Mouse (Mus musculus): ENCODE measurements around the gene Ablim2. TPM values are rescaled to one million over a fixed set of nuclear protein-coding genes. Genes with fewer than 3 reads are reported as not detected.

Ablim2 gene
- polyA plus RNA-seq, 1 experiment from 2014 or later = 2.0 TPM

- WGBS = 2% methylated on average over 40 of the region's 40 CpGs
- H3K4me1 ChIP-seq = peaks cover 14% of the 10 kb centered on the region
- ATAC-seq = no peak; the same call in none of the 2 replicates
These were observed 687 bp downstream of the Ablim2 start for GRCm38 (mm10) chr5:35758081-35759053.

DNA sequence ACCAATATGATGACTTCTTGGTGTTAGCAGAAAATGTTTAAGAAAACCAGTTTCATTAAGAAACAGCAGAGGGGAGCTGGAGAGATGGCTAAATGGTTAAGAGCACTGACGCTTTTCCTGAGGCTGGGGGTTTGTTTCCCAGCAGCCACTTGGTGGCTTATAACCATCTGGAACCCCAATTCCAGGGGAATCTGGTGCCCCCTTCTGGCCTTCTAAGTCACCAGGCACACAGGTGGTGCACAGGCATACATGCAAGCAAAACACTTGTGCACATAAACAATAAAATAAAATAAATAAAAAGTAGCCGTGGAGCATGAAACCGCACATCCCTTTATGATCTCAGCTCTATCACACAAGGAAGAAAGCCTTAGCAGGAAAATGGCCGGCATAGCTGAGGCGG lies 3.6 kb downstream of the Ablim2 start:
- peaks cover 14% of the 10 kb centered on the region for H3K4me1 ChIP-seq
- H3K9ac ChIP-seq = no peak overlapping the region
- H3K36me3 ChIP-seq (ENCODE audit: poor library complexity, severe bottlenecking) = no peaks in the 10 kb centered on the region
- H3K4me2 ChIP-seq = no peak overlapping the region
- peaks cover 53% of the 10 kb centered on the region for H3K27me3 ChIP-seq
- ATAC-seq = no peak
- no peak overlapping the region for H3K27ac ChIP-seq
- WGBS = 72% methylated on average over 5 of the region's 5 CpGs
- no peak overlapping the region for H3K4me3 ChIP-seq
- H3K9me3 ChIP-seq (replicated peaks) = no peaks in the 10 kb centered on the region

More at GRCm38 (mm10) chr5:35758081-35759053, 687 bp downstream of the Ablim2 start:
- Histone ChIP-seq H3K27ac (no peak overlapping the region), H3K9ac (peak overlapping the region; percentile 65), H3K27me3 (peaks cover 53% of the 10 kb centered on the region), H3K9me3 (replicated peaks) (no peaks in the 10 kb centered on the region), H3K4me3 (peak overlapping the region; percentile 60), H3K36me3 (ENCODE audit: poor library complexity, severe bottlenecking) (no peaks in the 10 kb centered on the region), H3K4me2 (peak overlapping the region; percentile 99)

GRCm38 (mm10) chr5:35762388-35762787 lies 4.7 kb downstream of the Ablim2 start:
- no peaks in the 10 kb centered on the region for H3K36me3 ChIP-seq (ENCODE audit: poor library complexity, severe bottlenecking)
- H3K4me3 ChIP-seq = no peak overlapping the region
- 73% methylated on average over 5 of the region's 5 CpGs for WGBS
- peaks cover 46% of the 10 kb centered on the region for H3K27me3 ChIP-seq
- no peak for ATAC-seq
- no peak overlapping the region for H3K9ac ChIP-seq
- no peaks in the 10 kb centered on the region for H3K9me3 ChIP-seq (replicated peaks)
- no peak overlapping the region for H3K27ac ChIP-seq
- peaks cover 8% of the 10 kb centered on the region for H3K4me1 ChIP-seq
- H3K4me2 ChIP-seq = no peak overlapping the region

DNA sequence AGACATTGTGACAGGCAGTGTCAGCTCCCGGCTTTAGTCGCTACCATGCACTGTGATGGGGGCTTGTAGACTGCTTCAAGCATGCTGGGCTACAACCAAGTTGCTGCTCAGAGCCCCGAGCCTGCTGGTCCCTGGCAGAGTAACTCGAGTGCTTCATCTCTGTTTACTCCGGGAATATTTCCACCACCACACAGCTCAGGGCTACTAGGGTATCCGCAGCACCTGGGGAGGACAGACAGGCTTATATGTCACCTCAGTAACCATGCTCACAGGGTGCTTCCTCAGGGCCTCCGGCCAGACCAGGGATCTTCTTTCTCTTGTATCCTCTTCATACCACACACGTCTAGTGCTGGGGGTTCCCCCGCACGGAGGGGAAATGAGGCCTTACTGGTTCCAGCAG lies 5.2 kb downstream of the Ablim2 start:
- Histone ChIP-seq H3K4me1 (peaks cover 8% of the 10 kb centered on the region), H3K27me3 (peaks cover 45% of the 10 kb centered on the region), H3K9me3 (replicated peaks) (no peaks in the 10 kb centered on the region), H3K36me3 (ENCODE audit: poor library complexity, severe bottlenecking) (no peaks in the 10 kb centered on the region), H3K27ac (no peak overlapping the region), H3K4me2 (no peak overlapping the region), H3K4me3 (no peak overlapping the region), H3K9ac (no peak overlapping the region)
- WGBS = 78% methylated on average over 10 of the region's 10 CpGs
- ATAC-seq = no peak

- WGBS = 86% methylated on average over 6 of the region's 6 CpGs
- Histone ChIP-seq H3K27ac (no peak overlapping the region), H3K36me3 (ENCODE audit: poor library complexity, severe bottlenecking) (no peaks in the 10 kb centered on the region), H3K4me2 (no peak overlapping the region), H3K4me1 (peaks cover 2% of the 10 kb centered on the region; the same call in 1 of the 2 replicates), H3K9me3 (replicated peaks) (no peaks in the 10 kb centered on the region), H3K4me3 (no peak overlapping the region), H3K9ac (no peak overlapping the region), H3K27me3 (peaks cover 14% of the 10 kb centered on the region)
- no peak for ATAC-seq
These were observed 8.2 kb downstream of the Ablim2 start for GRCm38 (mm10) chr5:35765909-35766308.

DNA sequence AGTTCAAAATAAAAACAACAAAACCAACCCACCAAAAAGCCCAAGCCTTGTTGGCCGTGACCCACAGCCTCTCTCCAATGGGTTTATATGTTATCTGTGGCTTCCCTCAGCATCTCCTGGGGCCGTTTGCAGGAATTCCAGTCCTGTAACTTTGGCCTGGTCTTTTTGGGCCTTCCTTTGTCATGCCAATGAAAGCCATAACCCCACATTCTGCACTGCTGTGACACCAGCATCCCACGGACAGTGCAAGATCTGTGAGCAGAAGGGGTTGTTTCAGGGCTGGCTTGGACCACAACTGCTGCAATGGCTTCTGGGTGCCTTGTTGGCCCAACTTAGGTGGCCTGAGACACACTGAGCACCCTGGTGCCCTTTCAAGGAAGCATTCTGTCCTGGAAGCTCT lies 10.8 kb downstream of the Ablim2 start:
- 65% methylated on average over 3 of the region's 3 CpGs for WGBS
- H3K4me2 ChIP-seq = no peak overlapping the region
- no peak overlapping the region for H3K27ac ChIP-seq
- no peak overlapping the region for H3K4me3 ChIP-seq
- no peak for ATAC-seq
- no peak overlapping the region for H3K9ac ChIP-seq
- no peaks in the 10 kb centered on the region for H3K9me3 ChIP-seq (replicated peaks)
- H3K4me1 ChIP-seq = peaks cover 6% of the 10 kb centered on the region; the same call in 1 of the 2 replicates
- H3K36me3 ChIP-seq (ENCODE audit: poor library complexity, severe bottlenecking) = no peaks in the 10 kb centered on the region
- peaks cover 6% of the 10 kb centered on the region; the same call in 1 of the 2 replicates for H3K27me3 ChIP-seq

DNA sequence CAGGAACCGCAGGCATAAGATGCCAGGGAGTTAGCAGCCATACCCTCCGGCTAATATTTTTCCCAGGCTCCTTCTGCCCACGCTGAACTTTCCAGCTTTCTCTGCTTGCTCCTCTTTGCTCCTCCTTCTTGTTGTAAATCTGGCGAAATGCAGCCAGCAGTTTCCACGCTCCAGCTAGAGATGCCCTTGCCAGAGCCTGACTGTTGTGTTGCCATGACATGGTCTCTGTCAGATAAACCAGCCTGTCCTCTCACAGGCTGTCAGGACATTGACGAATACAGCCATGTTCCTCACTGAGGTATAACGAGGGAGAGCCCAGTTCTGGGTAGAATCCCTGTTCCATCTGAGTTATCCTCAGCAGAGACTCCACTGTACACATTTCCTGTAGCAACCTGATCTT lies 11.3 kb downstream of the Ablim2 start:
- WGBS = 83% methylated on average over 7 of the region's 7 CpGs
- Histone ChIP-seq H3K4me2 (no peak overlapping the region), H3K27ac (no peak overlapping the region), H3K27me3 (peaks cover 3% of the 10 kb centered on the region; the same call in 1 of the 2 replicates), H3K9me3 (replicated peaks) (no peaks in the 10 kb centered on the region), H3K9ac (no peak overlapping the region), H3K4me1 (peaks cover 6% of the 10 kb centered on the region; the same call in 1 of the 2 replicates), H3K36me3 (ENCODE audit: poor library complexity, severe bottlenecking) (no peaks in the 10 kb centered on the region), H3K4me3 (no peak overlapping the region)
- no peak for ATAC-seq

GRCm38 (mm10) chr5:35770246-35770645 lies 12.6 kb downstream of the Ablim2 start:
- 82% methylated on average over 2 of the region's 2 CpGs for WGBS
- no peak overlapping the region for H3K4me2 ChIP-seq
- no peak for ATAC-seq

GRCm38 (mm10) chr5:35770891-35771663 lies 13.4 kb downstream of the Ablim2 start:
- peaks cover 6% of the 10 kb centered on the region; the same call in 1 of the 2 replicates for H3K4me1 ChIP-seq
- H3K36me3 ChIP-seq (ENCODE audit: poor library complexity, severe bottlenecking) = no peaks in the 10 kb centered on the region
- no peaks in the 10 kb centered on the region for H3K9me3 ChIP-seq (replicated peaks)
- no peak overlapping the region for H3K4me3 ChIP-seq
- H3K27me3 ChIP-seq = no peaks in the 10 kb centered on the region
- H3K4me2 ChIP-seq = no peak overlapping the region
- 66% methylated on average over 14 of the region's 14 CpGs for WGBS
- no peak overlapping the region for H3K9ac ChIP-seq
- no peak for ATAC-seq
- no peak overlapping the region for H3K27ac ChIP-seq

More at GRCm38 (mm10) chr5:35770246-35770645, 12.6 kb downstream of the Ablim2 start:
- peaks cover 6% of the 10 kb centered on the region; the same call in 1 of the 2 replicates for H3K4me1 ChIP-seq
- H3K9me3 ChIP-seq (replicated peaks) = no peaks in the 10 kb centered on the region
- H3K27ac ChIP-seq = no peak overlapping the region
- H3K9ac ChIP-seq = no peak overlapping the region
- no peak overlapping the region for H3K4me3 ChIP-seq
- no peaks in the 10 kb centered on the region for H3K27me3 ChIP-seq
- H3K36me3 ChIP-seq (ENCODE audit: poor library complexity, severe bottlenecking) = no peaks in the 10 kb centered on the region

- Histone ChIP-seq H3K27ac (no peak overlapping the region), H3K9me3 (replicated peaks) (no peaks in the 10 kb centered on the region), H3K4me3 (no peak overlapping the region), H3K36me3 (ENCODE audit: poor library complexity, severe bottlenecking) (no peaks in the 10 kb centered on the region), H3K4me2 (no peak overlapping the region), H3K9ac (no peak overlapping the region), H3K4me1 (peaks cover 6% of the 10 kb centered on the region; the same call in 1 of the 2 replicates), H3K27me3 (no peaks in the 10 kb centered on the region)
- no peak; the same call in 1 of the 2 replicates for ATAC-seq
- 71% methylated on average over 13 of the region's 13 CpGs for WGBS
These were observed 15.8 kb downstream of the Ablim2 start for GRCm38 (mm10) chr5:35773274-35774136.

DNA sequence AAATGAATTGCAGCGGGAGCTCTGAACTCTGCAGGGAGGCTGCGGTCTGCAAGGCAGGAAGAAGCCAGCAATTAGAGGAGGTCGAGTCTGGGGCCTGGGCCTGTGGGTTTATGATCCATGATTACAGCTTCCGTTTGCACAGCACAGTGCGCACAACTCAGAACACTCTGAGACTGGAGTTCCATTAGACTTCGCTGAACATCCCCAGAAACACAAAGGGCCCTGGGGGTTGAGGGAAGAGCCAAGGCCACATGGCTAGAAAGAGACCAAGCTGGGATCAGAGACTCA lies 16.4 kb downstream of the Ablim2 start:
- no peak overlapping the region for H3K4me3 ChIP-seq
- whole genome bisulfite sequencing = 53% methylated on average over 6 of the region's 6 CpGs
- H3K4me1 ChIP-seq = peaks cover 6% of the 10 kb centered on the region; the same call in 1 of the 2 replicates
- no peaks in the 10 kb centered on the region for H3K27me3 ChIP-seq
- no peak overlapping the region for H3K27ac ChIP-seq
- H3K9me3 ChIP-seq (replicated peaks) = no peaks in the 10 kb centered on the region
- ATAC-seq = no peak; the same call in 1 of the 2 replicates
- no peak overlapping the region for H3K9ac ChIP-seq
- no peak overlapping the region for H3K4me2 ChIP-seq
- no peaks in the 10 kb centered on the region for H3K36me3 ChIP-seq (ENCODE audit: poor library complexity, severe bottlenecking)

Data from forebrain, embryonic 13.5 days (tissue).